Mouse (Mus musculus): Measurements from ENCODE around the gene Cd38.

DNA sequence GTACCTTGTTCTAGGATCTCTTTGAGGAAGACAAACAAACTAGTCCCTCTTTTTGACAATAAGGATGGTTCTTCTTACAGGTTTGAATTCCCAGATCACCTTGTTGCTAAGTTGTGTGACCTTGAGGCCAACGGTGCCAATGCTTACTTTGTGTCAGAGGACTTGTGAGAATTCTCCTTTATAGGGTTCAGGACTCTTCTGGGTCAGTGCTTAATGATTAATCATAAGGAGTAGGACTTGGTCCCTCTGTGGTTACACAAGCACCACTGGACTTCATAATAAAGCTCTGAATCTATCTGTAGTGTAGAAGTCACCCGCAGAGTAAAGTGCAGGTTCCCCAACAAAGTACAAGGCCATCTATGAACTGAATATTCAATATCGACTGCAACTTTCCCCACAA lies 36.3 kb downstream of the Cd38 start:
- TF ChIP-seq CTCF (IDR thresholded peaks at IDR 0.05; ENCODE audit: low read depth, low read length): no peak
- no peak for TF ChIP-seq POLR2A (IDR thresholded peaks at IDR 0.05; ENCODE audit: insufficient read depth, low read length)
- no peak for TF ChIP-seq EP300 (IDR thresholded peaks at IDR 0.05; ENCODE audit: insufficient read depth, low read depth, low read length)
